Mouse (Mus musculus): Measurements from ENCODE around the gene Cntn5.

Cntn5 gene

GRCm38 (mm10) chr9:9673277-9674049, 1231.1 kb downstream of the Cntn5 start:
- DNase-seq: peak; percentile 2

GRCm38 (mm10) chr9:9653463-9653862, 1251.1 kb downstream of the Cntn5 start:
- no peak for DNase-seq

GRCm38 (mm10) chr9:9647361-9647760, 1257.2 kb downstream of the Cntn5 start:
- no peak for DNase-seq

DNA sequence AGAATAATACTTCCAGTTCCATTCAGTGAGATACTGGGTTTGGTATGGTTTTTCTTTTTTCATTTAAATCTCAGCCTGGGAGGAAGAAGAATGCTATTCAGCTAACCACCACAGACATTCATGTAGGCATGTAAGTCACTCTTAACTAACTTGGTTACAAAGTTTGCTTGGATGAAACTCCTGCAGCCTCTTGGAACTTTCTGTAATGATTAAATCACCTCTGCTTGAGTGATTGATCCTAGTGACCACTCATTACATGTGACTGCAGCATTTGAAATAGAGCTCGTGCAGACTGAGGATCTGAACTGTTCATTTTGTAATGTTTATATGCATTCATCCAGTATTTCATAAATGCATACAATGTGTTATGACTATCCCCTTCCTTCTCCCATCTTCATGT, 1258.3 kb downstream of the Cntn5 start:
- no peak for DNase-seq
